Mouse (Mus musculus): ENCODE measurements around the gene Mdn1.

Gene Mdn1

GRCm38 (mm10) chr4:32656918-32657662, at the start of gene Mdn1:
Gene Mdn1 (plus strand): TSS chr4:32657119.
- DNase-seq (ENCODE audit: low read depth, low spot score) = peak; percentile 87

- peak; percentile 98 for DNase-seq (ENCODE audit: low read depth, low spot score)
Observed at GRCm38 (mm10) chr4:32615034-32615881, 41.7 kb upstream of the Mdn1 start, which contains the start of gene Casp8ap2. Gene Casp8ap2 (plus strand): TSS chr4:32615451.

DNA sequence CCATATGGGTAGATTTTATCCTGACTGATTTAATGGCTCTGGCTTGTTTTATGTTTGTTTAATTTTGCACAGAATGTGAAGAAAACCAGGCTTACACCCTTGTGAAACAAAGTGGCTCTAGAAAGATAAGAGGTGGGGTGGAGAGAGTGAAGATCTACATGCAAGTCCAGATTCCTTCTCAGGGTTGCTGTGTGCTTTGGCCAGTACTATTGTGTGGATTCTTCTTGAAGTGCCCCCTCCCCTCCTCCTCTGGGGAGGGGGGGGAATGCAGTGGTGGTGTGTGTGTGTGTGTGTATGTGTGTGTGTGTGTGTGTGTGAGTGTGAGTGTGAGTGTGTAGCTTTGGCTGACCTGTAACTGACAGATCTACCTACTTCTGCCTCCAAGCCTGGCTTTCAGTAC, 35.3 kb upstream of the Mdn1 start:
- DNase-seq (ENCODE audit: low read depth, low spot score) = no peak

GRCm38 (mm10) chr4:32651669-32652068, 5.2 kb upstream of the Mdn1 start:
- DNase-seq (ENCODE audit: low read depth, low spot score) = no peak

DNA sequence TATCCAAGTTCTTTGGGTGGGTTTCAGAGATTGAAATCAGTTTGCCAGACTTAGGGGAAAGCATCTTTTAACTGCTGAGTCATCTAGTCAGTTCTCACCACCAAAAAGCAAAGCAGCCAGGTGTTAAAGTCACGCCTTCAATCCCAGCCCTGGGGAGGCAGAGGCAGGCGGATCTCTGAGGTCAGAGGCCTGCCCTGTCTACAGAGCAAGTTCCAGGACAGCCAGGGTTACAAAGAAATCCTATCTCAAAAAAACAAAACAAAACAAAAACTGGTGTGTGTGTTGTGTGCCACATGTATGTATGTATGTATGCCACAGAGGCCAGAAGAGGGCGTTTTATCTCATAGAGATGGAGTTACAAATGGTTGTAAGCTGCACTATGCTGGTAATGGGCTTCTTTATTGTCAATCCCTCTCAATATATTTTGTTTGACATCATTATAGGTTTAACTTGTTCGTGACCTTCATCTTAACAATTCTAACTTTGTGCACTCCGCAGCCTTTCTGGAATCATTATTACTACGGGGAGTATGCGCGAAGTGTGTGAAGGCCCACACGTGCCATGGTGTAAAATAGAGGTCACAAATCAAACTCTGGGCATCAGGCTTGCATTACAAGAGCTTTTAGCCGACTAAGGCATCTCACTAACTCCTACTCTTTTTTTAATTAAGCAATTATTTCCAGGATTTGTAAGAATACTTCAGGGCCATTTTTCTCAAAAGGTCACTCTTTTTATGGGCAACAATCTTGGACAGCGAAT, 594 bp upstream of the Mdn1 start:
- DNase-seq (ENCODE audit: low read depth, low spot score) = no peak

GRCm38 (mm10) chr4:32665843-32666242, 8.9 kb downstream of the Mdn1 start:
- DNase-seq (ENCODE audit: low read depth, low spot score) = no peak

DNA sequence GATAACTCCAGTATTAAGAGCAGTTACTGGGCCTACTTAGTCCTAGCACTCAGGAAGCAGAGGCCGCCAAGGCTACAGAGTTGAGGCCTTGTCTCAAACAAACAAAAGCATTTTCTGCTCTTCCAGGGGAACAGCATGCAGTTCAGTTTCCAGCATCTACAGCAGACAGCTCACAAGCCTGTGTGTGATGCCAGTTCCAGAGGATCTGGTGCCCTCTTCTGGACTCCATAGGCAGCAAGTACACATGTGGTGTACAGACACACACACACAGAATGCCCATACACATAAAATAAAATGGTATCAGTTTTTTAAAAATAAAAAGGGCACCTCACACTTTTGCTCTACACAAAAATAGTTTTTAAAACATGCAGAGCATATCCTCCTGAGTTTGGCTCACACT, 11.4 kb downstream of the Mdn1 start:
- no peak for DNase-seq (ENCODE audit: low read depth, low spot score)

DNA sequence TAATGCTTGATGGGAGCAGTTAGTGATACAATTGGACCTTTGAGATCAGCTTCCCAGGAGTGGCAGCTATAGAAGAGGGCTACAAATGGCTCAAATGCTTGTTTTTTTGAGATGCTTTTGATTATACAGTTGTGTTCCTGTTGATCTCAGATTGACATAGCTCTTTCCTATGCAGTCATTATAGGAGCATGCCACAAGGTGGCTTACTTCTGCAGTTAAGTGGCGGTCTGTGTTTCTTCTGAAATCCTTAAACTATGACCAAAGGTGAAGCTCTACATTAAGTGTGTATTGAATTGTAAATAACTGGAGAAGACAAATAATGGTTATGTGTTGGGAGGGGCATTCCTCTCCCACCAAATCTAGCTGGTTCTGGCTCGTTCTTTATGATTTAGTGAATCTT, 12.9 kb downstream of the Mdn1 start:
- no peak for DNase-seq (ENCODE audit: low read depth, low spot score)

DNA sequence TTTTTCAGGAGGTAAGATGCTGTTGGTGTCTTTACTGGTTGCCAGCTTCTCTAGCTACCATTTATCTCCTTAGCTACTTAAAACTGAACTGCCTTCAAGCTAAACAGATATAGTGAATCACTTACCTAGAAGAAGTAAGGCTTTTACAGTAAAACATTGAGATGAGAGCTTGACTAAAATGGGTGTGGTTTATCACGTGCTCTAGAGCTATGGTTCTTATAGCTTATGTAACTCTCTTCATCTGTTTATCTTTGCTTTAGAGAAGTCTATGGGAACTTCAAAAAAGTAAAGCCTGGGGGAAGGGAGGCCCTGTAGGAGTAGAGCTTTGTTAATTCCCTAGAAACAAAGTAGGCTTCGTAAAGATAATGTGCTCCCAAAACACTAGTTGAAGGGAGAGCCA, 17.1 kb downstream of the Mdn1 start:
- DNase-seq (ENCODE audit: low read depth, low spot score) = no peak

- DNase-seq (ENCODE audit: low read depth, low spot score) = no peak
Observed at GRCm38 (mm10) chr4:32677471-32677870, 20.6 kb downstream of the Mdn1 start.

- no peak for DNase-seq (ENCODE audit: low read depth, low spot score)
Observed at GRCm38 (mm10) chr4:32680843-32681242, 23.9 kb downstream of the Mdn1 start.

- DNase-seq (ENCODE audit: low read depth, low spot score) = no peak
Observed at GRCm38 (mm10) chr4:32682471-32682870, 25.6 kb downstream of the Mdn1 start.

DNA sequence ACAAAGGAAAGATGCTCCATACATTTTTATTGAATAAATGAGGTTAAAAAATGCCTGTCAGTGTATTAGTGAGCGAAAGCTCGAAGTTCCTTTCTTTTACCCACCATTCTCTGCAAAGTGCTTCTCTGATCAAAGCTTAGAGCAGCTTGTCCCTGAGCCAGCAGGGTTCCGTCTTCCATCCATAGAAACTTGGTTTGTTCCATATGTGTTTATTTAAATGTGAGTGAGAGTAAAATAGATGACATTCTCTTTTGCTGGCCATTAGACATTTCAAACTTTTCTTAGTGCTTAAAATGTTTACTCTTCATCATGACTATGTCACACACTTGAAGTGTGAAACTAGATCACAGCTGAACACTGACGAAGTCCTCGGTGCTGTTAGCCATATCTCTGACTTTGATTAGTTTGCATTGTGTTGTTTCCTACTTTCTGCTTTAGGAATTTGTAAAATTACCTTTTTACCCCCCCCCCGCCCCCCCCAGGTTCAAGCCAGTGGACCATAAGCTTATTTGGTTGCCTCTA, 26.2 kb downstream of the Mdn1 start:
- no peak for DNase-seq (ENCODE audit: low read depth, low spot score)

- no peak for DNase-seq (ENCODE audit: low read depth, low spot score)
Observed at GRCm38 (mm10) chr4:32717733-32718132, 60.8 kb downstream of the Mdn1 start.

DNA sequence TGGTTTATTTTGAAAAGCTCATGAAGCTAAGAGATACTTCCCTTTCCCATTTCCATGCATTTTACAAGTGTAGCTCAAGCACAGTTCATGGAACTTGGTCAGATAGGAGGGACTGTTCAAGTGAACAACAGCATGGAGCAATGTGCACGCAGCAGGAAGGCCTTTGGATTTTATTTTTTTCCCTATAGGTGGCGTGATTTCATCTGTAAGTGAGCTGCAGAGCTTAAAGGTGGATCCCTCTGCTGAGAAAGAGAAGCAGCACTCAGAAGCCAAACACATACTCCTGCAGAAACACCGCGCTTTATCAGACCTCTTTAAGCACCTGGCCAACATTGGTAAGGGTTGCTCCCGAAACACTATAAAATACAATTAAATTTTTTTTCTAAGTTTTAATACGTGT, 88.5 kb downstream of the Mdn1 start:
- no peak for DNase-seq (ENCODE audit: low read depth, low spot score)

DNA sequence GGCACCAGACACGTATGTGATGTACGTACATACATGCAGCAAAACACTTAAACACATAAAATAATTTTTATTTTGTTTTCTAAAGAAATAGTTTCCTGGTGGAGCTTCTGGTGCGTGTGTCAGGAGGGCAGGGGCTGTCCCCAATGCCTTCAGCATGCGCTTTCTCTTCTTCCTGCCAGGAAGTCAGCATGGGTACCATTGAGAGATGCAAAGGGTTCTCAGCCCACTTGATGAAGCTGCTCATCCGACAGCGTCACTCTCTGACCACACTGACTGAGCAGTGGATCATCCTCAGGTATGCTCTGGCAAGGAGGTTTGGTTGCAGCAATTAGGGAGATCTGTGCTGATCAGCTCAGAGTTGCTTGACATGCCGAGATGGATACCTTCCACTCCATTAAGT, 91.5 kb downstream of the Mdn1 start:
- no peak for DNase-seq (ENCODE audit: low read depth, low spot score)

DNA sequence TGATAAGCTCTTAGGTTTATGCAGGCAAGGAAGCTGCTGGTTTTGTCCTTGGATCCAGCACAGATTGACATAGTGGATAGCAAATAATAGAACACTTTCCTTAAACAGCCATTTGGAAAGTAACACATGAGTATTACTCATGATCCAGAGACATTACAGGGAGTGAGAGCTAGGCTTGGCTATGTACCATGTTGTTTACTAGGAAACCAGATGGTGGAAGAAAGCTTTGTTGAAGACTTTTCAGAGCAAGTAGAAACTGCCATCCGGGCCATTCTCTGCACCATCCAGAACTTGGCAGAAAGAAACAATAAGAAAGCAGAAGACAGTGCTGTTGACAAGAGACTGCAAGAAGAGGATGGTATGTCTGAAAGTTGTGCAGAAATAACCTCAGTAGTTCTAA, 93.8 kb downstream of the Mdn1 start:
- peak; percentile 34 for DNase-seq (ENCODE audit: low read depth, low spot score)

GRCm38 (mm10) chr4:32757430-32757829, 100.5 kb downstream of the Mdn1 start:
- DNase-seq (ENCODE audit: low read depth, low spot score) = no peak

- DNase-seq (ENCODE audit: low read depth, low spot score) = no peak
Observed at GRCm38 (mm10) chr4:32767471-32767870, 110.6 kb downstream of the Mdn1 start.

- no peak for DNase-seq (ENCODE audit: low read depth, low spot score)
Observed at GRCm38 (mm10) chr4:32768046-32768445, 111.1 kb downstream of the Mdn1 start.

DNA sequence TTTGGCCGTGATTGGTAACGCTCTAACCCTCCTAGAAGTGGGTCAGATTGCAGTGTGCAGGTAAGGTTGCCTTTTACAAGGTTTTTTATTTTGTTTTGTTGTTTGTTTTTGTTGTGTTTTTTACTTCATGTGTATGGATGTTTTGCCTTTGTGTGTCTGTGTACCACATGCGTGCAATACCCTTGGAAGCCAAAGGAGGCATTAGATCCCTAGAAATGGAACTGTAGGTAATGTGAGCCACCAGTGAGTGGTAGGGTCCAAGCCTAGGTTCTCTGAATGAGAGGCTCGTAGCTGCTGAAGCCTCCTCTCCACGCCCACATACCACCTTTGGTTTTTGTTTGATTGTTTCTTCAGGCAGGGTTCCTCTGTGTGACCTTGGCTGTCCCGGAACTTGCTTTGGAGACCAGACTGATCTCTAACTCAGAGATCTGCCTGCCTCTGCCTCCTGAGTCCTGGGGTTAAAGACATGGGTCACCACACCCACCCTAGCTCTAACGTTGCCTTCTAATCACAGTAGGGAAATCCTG, 113.4 kb downstream of the Mdn1 start:
- no peak for DNase-seq (ENCODE audit: low read depth, low spot score)

DNA sequence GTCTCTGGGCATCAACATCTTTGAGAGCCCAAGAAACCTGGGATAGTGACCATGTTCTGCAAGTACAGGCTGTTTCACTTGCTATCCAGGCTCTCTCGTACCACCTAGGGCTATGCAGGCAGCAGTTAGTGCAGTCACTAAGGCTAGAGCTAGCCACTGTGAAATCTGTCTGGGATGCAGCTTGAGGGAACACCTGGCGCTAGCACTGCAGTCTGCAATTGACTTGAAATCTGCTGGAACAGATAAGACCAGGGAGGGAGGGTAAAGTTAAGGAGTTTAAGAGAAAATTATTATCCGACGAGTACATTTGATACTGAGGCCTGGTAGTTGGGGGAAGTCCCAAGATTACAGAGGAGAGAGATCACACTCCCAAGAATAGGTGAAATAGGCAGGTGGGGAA, 123.1 kb downstream of the Mdn1 start:
- no peak for DNase-seq (ENCODE audit: low read depth, low spot score)

Measured in brain, embryonic 18.5 days (tissue).